Mouse (Mus musculus) limb, embryonic 14.5 days (tissue): Measurements from ENCODE around the gene Ncbp2. TPM values are rescaled to one million over a fixed set of nuclear protein-coding genes. Genes with fewer than 3 reads are reported as not detected.

Experiments used
- ATAC-seq: fragments of 200-750 bp; cut with Nextera tagmentation; 2 replicates; pipeline ENCODE4 v1.8.0; 2017; ENCODE audit warnings: low read depth, moderate number of reproducible peaks, moderate TSS enrichment; ENCODE audit not compliant: low FRiP score
- DNase-seq: peaks from one replicate; pipeline ENCODE4 v3.0.0-alpha.2; 2015; ENCODE audit warnings: low spot score
- H3K27ac ChIP-seq: fragments of 300-500 bp; sonication (generic); replicated peaks from 2 replicates; pipeline ENCODE4 v1.5.1; 2014; ENCODE audit warnings: low read depth, mild to moderate bottlenecking, low read length, moderate library complexity, mixed read lengths
- H3K27me3 ChIP-seq: fragments of 300-500 bp; sonication (generic); 2 replicates; pipeline ENCODE4 v1.6.1; 2014; ENCODE audit warnings: low read length, mixed read lengths; ENCODE audit not compliant: control insufficient read depth, insufficient read depth
- H3K36me3 ChIP-seq: fragments of 300-500 bp; sonication (generic); 2 replicates; pipeline ENCODE4 v1.6.1; 2014; ENCODE audit warnings: mild to moderate bottlenecking, low read length, moderate library complexity, mixed read lengths; ENCODE audit not compliant: control insufficient read depth, insufficient read depth
- H3K4me1 ChIP-seq: fragments of 300-500 bp; sonication (generic); 2 replicates; pipeline ENCODE4 v1.6.1; 2014; ENCODE audit warnings: antibody characterized with exemption, low read length, mixed read lengths; ENCODE audit not compliant: control insufficient read depth, insufficient read depth
- H3K4me2 ChIP-seq: fragments of 300-500 bp; sonication (generic); replicated peaks from 2 replicates; pipeline ENCODE4 v1.6.1; 2014; ENCODE audit warnings: low read depth, mild to moderate bottlenecking, low read length, moderate library complexity; ENCODE audit not compliant: severe bottlenecking
- H3K4me3 ChIP-seq: fragments of 300-500 bp; sonication (generic); replicated peaks from 2 replicates; pipeline ENCODE4 v1.5.1; 2014; ENCODE audit warnings: low read length
- H3K9ac ChIP-seq: fragments of 300-500 bp; sonication (generic); 2 replicates; pipeline ENCODE4 v1.6.1; 2014; ENCODE audit warnings: mild to moderate bottlenecking, low read depth, low read length, moderate library complexity; ENCODE audit not compliant: severe bottlenecking
- H3K9me3 ChIP-seq: fragments of 300-500 bp; sonication (generic); 2 replicates; pipeline ENCODE4 v1.6.1; 2016; ENCODE audit warnings: low read length; ENCODE audit not compliant: control insufficient read depth
- POLR2A ChIP-seq: fragments of 200-500 bp; IDR thresholded peaks from 2 replicates; pipeline ENCODE4 v1.8.0; 2012; ENCODE audit warnings: inconsistent platforms, mild to moderate bottlenecking, moderate library complexity, borderline replicate concordance; ENCODE audit not compliant: insufficient read depth, insufficient read length; ENCODE audit errors: extremely low read depth
- WGBS: fragments of 180-500 bp; shearing (Covaris S2); extraction: QIAGEN DNeasy Blood & Tissue Kit; methylation state at CpG from one replicate; pipeline ENCODE4 v1.1.7; 2014; 5-methylcytosine and 5-hydroxymethylcytosine counted together
- microRNA-seq: library from miRNA; unstranded; fragments of <30 nt; microRNA quantifications from one replicate; pipeline ENCODE4, GENCODE M21; 2016
- polyA plus RNA-seq, 2 experiments: library from polyadenylated mRNA; depleted of rRNA in 1 of 2; stranded (reverse) in 1 of 2; unstranded in 1 of 2; fragments of >200 nt; fragmentation: Nextera tagmentation in 1 of 2; extraction: Ambion mirVana in 1 of 2; gene quantifications; 2 replicates each; pipeline versions ENCODE4 v1.2.1 to v1.2.3; 2012 to 2014

Ncbp2 gene
- polyA plus RNA-seq, 2 experiments, result 104 to 124 TPM

- Histone ChIP-seq H3K27me3 (no peaks in the 10 kb centered on the region), H3K4me1 (no peaks in the 10 kb centered on the region), H3K4me3 (no peak overlapping the region), H3K36me3 (no peaks in the 10 kb centered on the region), H3K4me2 (no peak overlapping the region), H3K9ac (no peak overlapping the region), H3K27ac (no peak overlapping the region), H3K9me3 (no peaks in the 10 kb centered on the region)
- no peak for DNase-seq
- ATAC-seq, result peak; percentile 30
- no peak for TF ChIP-seq POLR2A
- WGBS, result 33% methylated on average over 5 of the region's 5 CpGs
Measured at GRCm38 (mm10) chr16:32009913-32010312, 61.6 kb downstream of the Ncbp2 start.

- no peak for TF ChIP-seq POLR2A
- no peak for DNase-seq
- Histone ChIP-seq H3K4me3 (no peak overlapping the region), H3K9ac (no peak overlapping the region), H3K4me2 (no peak overlapping the region), H3K4me1 (no peaks in the 10 kb centered on the region), H3K9me3 (no peaks in the 10 kb centered on the region), H3K27ac (no peak overlapping the region), H3K27me3 (no peaks in the 10 kb centered on the region), H3K36me3 (0 out of 2 replicates have a peak, but pooled peaks cover under 1% of the 10 kb centered on the region)
- ATAC-seq, result no peak
- WGBS, result 85% methylated on average over 4 of the region's 4 CpGs
Measured at GRCm38 (mm10) chr16:32010330-32010729, 62.0 kb downstream of the Ncbp2 start.

Small RNAs within 50 kb of the gene (microRNA-seq; reads per million reads assigned to microRNA genes)
- not detected for gene Gm26269

Other genes with a start within 250 kb of the Ncbp2 start
- 9.6 and 12.7 TPM in 2 replicates for gene Meltf, start 69.7 kb upstream of the Ncbp2 start, polyA plus RNA-seq (2012; rRNA removed)
- 2.3 and 3.1 TPM in 2 replicates for gene Meltf, start 69.7 kb upstream of the Ncbp2 start, polyA plus RNA-seq (2014; fragmentation: Nextera tagmentation; extraction: Ambion mirVana)
- gene Pigz, start 14.7 kb upstream of the Ncbp2 start, polyA plus RNA-seq (2012; rRNA removed), result 0.20 and 0.35 TPM in 2 replicates
- gene Pigz, start 14.7 kb upstream of the Ncbp2 start, polyA plus RNA-seq (2014; fragmentation: Nextera tagmentation; extraction: Ambion mirVana), result 0.32 and 0.50 TPM in 2 replicates
- gene 0610012G03Rik, start within 50 bp of the Ncbp2 start, polyA plus RNA-seq (2012; rRNA removed), result 55.4 and 72.1 TPM in 2 replicates
- gene 0610012G03Rik, start within 50 bp of the Ncbp2 start, polyA plus RNA-seq (2014; fragmentation: Nextera tagmentation; extraction: Ambion mirVana), result 99.4 and 100 TPM in 2 replicates
- 17.2 and 18.6 TPM in 2 replicates for gene Senp5, start 54.8 kb downstream of the Ncbp2 start, polyA plus RNA-seq (2012; rRNA removed)
- gene Senp5, start 54.8 kb downstream of the Ncbp2 start, polyA plus RNA-seq (2014; fragmentation: Nextera tagmentation; extraction: Ambion mirVana), result 8.9 and 9.9 TPM in 2 replicates
- 26.5 and 28.4 TPM in 2 replicates for gene Pak2, start 130.8 kb downstream of the Ncbp2 start, polyA plus RNA-seq (2012; rRNA removed)
- gene Pak2, start 130.8 kb downstream of the Ncbp2 start, polyA plus RNA-seq (2014; fragmentation: Nextera tagmentation; extraction: Ambion mirVana), result 35.8 and 36.1 TPM in 2 replicates
- 71.1 and 74.9 TPM in 2 replicates for gene Pigx, start 151.2 kb downstream of the Ncbp2 start, polyA plus RNA-seq (2012; rRNA removed)
- gene Pigx, start 151.2 kb downstream of the Ncbp2 start, polyA plus RNA-seq (2014; fragmentation: Nextera tagmentation; extraction: Ambion mirVana), result 104 and 105 TPM in 2 replicates
- gene Cep19, start 151.3 kb downstream of the Ncbp2 start, polyA plus RNA-seq (2012; rRNA removed), result 11.5 and 15.6 TPM in 2 replicates
- gene Cep19, start 151.3 kb downstream of the Ncbp2 start, polyA plus RNA-seq (2014; fragmentation: Nextera tagmentation; extraction: Ambion mirVana), result 28.4 and 32.2 TPM in 2 replicates
- gene Nrros, start 217.1 kb downstream of the Ncbp2 start, polyA plus RNA-seq (2012; rRNA removed), result 14.2 and 18.2 TPM in 2 replicates
- 20.1 and 20.2 TPM in 2 replicates for gene Nrros, start 217.1 kb downstream of the Ncbp2 start, polyA plus RNA-seq (2014; fragmentation: Nextera tagmentation; extraction: Ambion mirVana)
- 0.08 TPM in 1 of 2 replicates, not detected in the other for gene Bex6, start 231.3 kb downstream of the Ncbp2 start, polyA plus RNA-seq (2012; rRNA removed)
- gene Bex6, start 231.3 kb downstream of the Ncbp2 start, polyA plus RNA-seq (2014; fragmentation: Nextera tagmentation; extraction: Ambion mirVana), result 0.19 TPM in 1 of 2 replicates, not detected in the other